9 mouse cellular contexts compared by ENCODE assay signal in genomic region chr11:117030471-117031101, GRCm38 (mm10).
DNase-seq lines count a peak whose midpoint lies in the region; ATAC-seq lines count a peak whose summit lies in the region.
"Had no signal": no experiment of that assay in that cellular context is flagged by ENCODE, and none has a peak within 500 bp of the region (broad histone marks: within the 10 kb centered on the region; RNA-seq: fewer than 3 reads in every experiment).

No protein-coding gene starts in this region.

- no peak overlapping the region for H3K4me3 ChIP-seq in forebrain, embryonic 10.5 days
- no peak overlapping the region for H3K4me3 ChIP-seq in forebrain, embryonic 11.5 days (ENCODE audit: low read depth, low read length)
- H3K4me3 ChIP-seq in midbrain, embryonic 10.5 days: no peak overlapping the region
- no peak overlapping the region for H3K4me3 ChIP-seq in midbrain, embryonic 11.5 days (ENCODE audit: low read depth, low read length)

- H3K36me3 ChIP-seq in forebrain, embryonic 10.5 days (replicated peaks): no peaks in the 10 kb centered on the region
- no peaks in the 10 kb centered on the region for H3K36me3 ChIP-seq in forebrain, embryonic 11.5 days (ENCODE audit: control insufficient read depth, insufficient read depth, low read length)
- H3K36me3 ChIP-seq in midbrain, embryonic 10.5 days: no peaks in the 10 kb centered on the region
- H3K36me3 ChIP-seq in midbrain, embryonic 11.5 days (ENCODE audit: control insufficient read depth, insufficient read depth, low read length): no peaks in the 10 kb centered on the region

- peaks cover 19% of the 10 kb centered on the region for H3K27me3 ChIP-seq in forebrain, embryonic 10.5 days (ENCODE audit: poor library complexity, severe bottlenecking)
- no peaks in the 10 kb centered on the region for H3K27me3 ChIP-seq in forebrain, embryonic 11.5 days (ENCODE audit: control insufficient read depth, insufficient read depth, low read length)
- H3K27me3 ChIP-seq in midbrain, embryonic 10.5 days (ENCODE audit: low read depth, poor library complexity, severe bottlenecking): peaks cover 8% of the 10 kb centered on the region
- H3K27me3 ChIP-seq in midbrain, embryonic 11.5 days (ENCODE audit: control insufficient read depth, insufficient read depth, low read length): no peaks in the 10 kb centered on the region

- peaks cover 37% of the 10 kb centered on the region for H3K4me1 ChIP-seq in forebrain, embryonic 10.5 days
- H3K4me1 ChIP-seq in forebrain, embryonic 11.5 days (replicated peaks; ENCODE audit: control insufficient read depth, insufficient read depth, low read length): peaks cover 8% of the 10 kb centered on the region; the same call in 1 of the 2 replicates
- peaks cover 38% of the 10 kb centered on the region for H3K4me1 ChIP-seq in midbrain, embryonic 10.5 days
- H3K4me1 ChIP-seq in midbrain, embryonic 11.5 days (ENCODE audit: control insufficient read depth, insufficient read depth, low read length): no peaks in the 10 kb centered on the region

- H3K27ac ChIP-seq in forebrain, embryonic 10.5 days: peak overlapping the region; percentile 31; the same call in 1 of the 2 replicates
- H3K27ac ChIP-seq in forebrain, embryonic 11.5 days (ENCODE audit: low read depth, low read length): no peak overlapping the region
- H3K27ac ChIP-seq in midbrain, embryonic 10.5 days (replicated peaks): peak overlapping the region; percentile 35; the same call in 1 of the 2 replicates
- no peak overlapping the region for H3K27ac ChIP-seq in midbrain, embryonic 11.5 days (ENCODE audit: low read depth, low read length)
- H3K27ac ChIP-seq: liver, embryonic 14.5 days had no signal

- no peak overlapping the region for H3K4me2 ChIP-seq in forebrain, embryonic 11.5 days (ENCODE audit: low read depth, low read length, severe bottlenecking)
- H3K4me2 ChIP-seq in midbrain, embryonic 11.5 days: no peak overlapping the region

- 84% methylated on average over 8 of the region's 8 CpGs for WGBS in forebrain, embryonic 10.5 days
- WGBS in forebrain, embryonic 11.5 days: 78% methylated on average over 8 of the region's 8 CpGs
- WGBS in midbrain, embryonic 10.5 days: 78% methylated on average over 8 of the region's 8 CpGs
- WGBS in midbrain, embryonic 11.5 days: 77% methylated on average over 8 of the region's 8 CpGs

- no peak for ATAC-seq in forebrain, embryonic 11.5 days (replicated peaks; ENCODE audit: low FRiP score)
- no peak for ATAC-seq in midbrain, embryonic 11.5 days (ENCODE audit: low FRiP score)

- DNase-seq in forebrain, embryonic 10.5 days (ENCODE audit: extremely low spot score, low spot score): no peak
- DNase-seq in forebrain, embryonic 11.5 days (ENCODE audit: low spot score): no peak
- no peak for DNase-seq in midbrain, embryonic 10.5 days (ENCODE audit: low spot score)
- no peak for DNase-seq in midbrain, embryonic 11.5 days (ENCODE audit: low spot score, missing footprints)
- DNase-seq in left cerebral cortex, postnatal 14 days (ENCODE audit: low spot score in 2 of 2): peak; percentile 62 to 84
- DNase-seq in thymus, postnatal 10 days (ENCODE audit: low spot score in 2 of 2): peak; percentile 21 to 29
- DNase-seq in ovary, postnatal 36 days (ENCODE audit: low spot score): no peak
- DNase-seq in cerebellum, adult 18-20 months: no peak

- H3K9me3 ChIP-seq in forebrain, embryonic 10.5 days: no peaks in the 10 kb centered on the region
- no peaks in the 10 kb centered on the region; the same call in 1 of the 2 replicates for H3K9me3 ChIP-seq in forebrain, embryonic 11.5 days (ENCODE audit: control insufficient read depth, low read length)
- 0 out of 2 replicates have a peak, but pooled peaks cover 4% of the 10 kb centered on the region for H3K9me3 ChIP-seq in midbrain, embryonic 10.5 days (replicated peaks)
- H3K9me3 ChIP-seq in midbrain, embryonic 11.5 days (ENCODE audit: control insufficient read depth, low read length): no peaks in the 10 kb centered on the region

- H3K9ac ChIP-seq in forebrain, embryonic 11.5 days (ENCODE audit: low read length): no peak overlapping the region
- no peak overlapping the region for H3K9ac ChIP-seq in midbrain, embryonic 11.5 days (ENCODE audit: low read length)
- H3K9ac ChIP-seq: liver, embryonic 14.5 days had no signal

- intact Hi-C loops in left cerebral cortex, postnatal 14 days (cut with DNase I): no loop called here

Comparison
In these comparisons a context has a peak if more than half of its experiments do, and no peak if none do; other contexts are left out.
1. H3K27ac ChIP-seq: peak in forebrain, embryonic 10.5 days (single experiment) and midbrain, embryonic 10.5 days (single experiment); none in forebrain, embryonic 11.5 days (single experiment) and midbrain, embryonic 11.5 days (single experiment).
2. DNase-seq: peak in left cerebral cortex, postnatal 14 days (2 of 2) and thymus, postnatal 10 days (2 of 2); none in forebrain, embryonic 10.5 days (single experiment), forebrain, embryonic 11.5 days (single experiment), midbrain, embryonic 10.5 days (single experiment), midbrain, embryonic 11.5 days (single experiment), ovary, postnatal 36 days (single experiment) and cerebellum, adult 18-20 months (0 of 2).